Mouse (Mus musculus) c-Kit-positive CD71-negative TER-119-negative erythroid progenitor cells, embryonic 14.5 days (primary cell): ENCODE results near the gene Plac1.
A peak's percentile ranks its signal among the peaks of the same experiment; 100 is the strongest.

Experiments used
- DNase-seq: peaks from one replicate; pipeline ENCODE4 v3.0.0-alpha.2; 2013; ENCODE audit warnings: low read depth

Gene Plac1

GRCm38 (mm10) chrX:53107127-53107526 lies 132.8 kb downstream of the Plac1 start:
- no peak for DNase-seq

- DNase-seq: no peak
These were observed 138.7 kb downstream of the Plac1 start for GRCm38 (mm10) chrX:53101165-53101564.

- no peak for DNase-seq
These were observed 140.0 kb downstream of the Plac1 start for GRCm38 (mm10) chrX:53099951-53100350.

GRCm38 (mm10) chrX:53099266-53099665 lies 140.6 kb downstream of the Plac1 start:
- DNase-seq: no peak

GRCm38 (mm10) chrX:53098293-53098692 lies 141.6 kb downstream of the Plac1 start:
- DNase-seq: no peak

- DNase-seq: no peak
These were observed 142.1 kb downstream of the Plac1 start for GRCm38 (mm10) chrX:53097786-53098185.

- DNase-seq: no peak
These were observed 146.5 kb downstream of the Plac1 start for GRCm38 (mm10) chrX:53093381-53093780.

- DNase-seq: peak; percentile 5
These were observed 151.1 kb downstream of the Plac1 start for GRCm38 (mm10) chrX:53088663-53089292.

- no peak for DNase-seq
These were observed 152.7 kb downstream of the Plac1 start for GRCm38 (mm10) chrX:53087202-53087601.

GRCm38 (mm10) chrX:53085559-53085958 lies 154.4 kb downstream of the Plac1 start:
- DNase-seq: no peak

- DNase-seq: no peak
These were observed 175.5 kb downstream of the Plac1 start for GRCm38 (mm10) chrX:53064406-53064805.

- no peak for DNase-seq
These were observed 180.4 kb downstream of the Plac1 start for GRCm38 (mm10) chrX:53059426-53060007.

GRCm38 (mm10) chrX:53058459-53059280 lies 181.2 kb downstream of the Plac1 start:
- no peak for DNase-seq

- no peak for DNase-seq
These were observed 182.2 kb downstream of the Plac1 start for GRCm38 (mm10) chrX:53057760-53058090.

- peak; percentile 40 for DNase-seq
These were observed 182.7 kb downstream of the Plac1 start for GRCm38 (mm10) chrX:53057054-53057759.

GRCm38 (mm10) chrX:53056627-53057026 lies 183.3 kb downstream of the Plac1 start:
- DNase-seq: no peak

- no peak for DNase-seq
These were observed 184.1 kb downstream of the Plac1 start for GRCm38 (mm10) chrX:53055771-53056170.

GRCm38 (mm10) chrX:53053885-53054284 lies 186.0 kb downstream of the Plac1 start:
- no peak for DNase-seq

- DNase-seq: no peak
These were observed 187.0 kb downstream of the Plac1 start for GRCm38 (mm10) chrX:53052652-53053500.

- no peak for DNase-seq
These were observed 189.6 kb downstream of the Plac1 start for GRCm38 (mm10) chrX:53050353-53050752.

- no peak for DNase-seq
These were observed 190.7 kb downstream of the Plac1 start for GRCm38 (mm10) chrX:53049196-53049595.

GRCm38 (mm10) chrX:53046911-53047310 lies 193.0 kb downstream of the Plac1 start:
- DNase-seq: no peak
